Mouse (Mus musculus) gastrocnemius, adult 2 months (tissue): ENCODE results near the gene Utf1. TPM values are rescaled to one million over a fixed set of nuclear protein-coding genes. Genes with fewer than 3 reads are reported as not detected.

ENCODE experiments used
- DNase-seq: peaks from one replicate; pipeline ENCODE4 v3.0.0; 2022
- H3K27ac ChIP-seq: fragments of 200-600 bp; 2 replicates; pipeline ENCODE4 v1.8.1; 2022; ENCODE audit warnings: mild to moderate bottlenecking
- H3K4me3 ChIP-seq: fragments of 200-600 bp; 2 replicates; pipeline ENCODE4 v1.8.1; 2022; ENCODE audit warnings: mild to moderate bottlenecking, moderate library complexity
- CTCF ChIP-seq: fragments of 200-600 bp; IDR thresholded peaks from 2 replicates; pipeline ENCODE4 v1.8.1; 2022; ENCODE audit warnings: antibody characterized with exemption, mild to moderate bottlenecking, moderate library complexity
- intact Hi-C: fragments of 180-260 bp; cut with DNase I; formaldehyde crosslinking; loops from one replicate; pipeline ENCODE4 v1.15.1; 2025
- total RNA-seq, 2 experiments: library from RNA; stranded (reverse); gene quantifications; 2 replicates each; pipeline ENCODE4 v1.2.3; 2021

The Utf1 gene
- total RNA-seq, 2 experiments from 2014 or later: not detected

DNA sequence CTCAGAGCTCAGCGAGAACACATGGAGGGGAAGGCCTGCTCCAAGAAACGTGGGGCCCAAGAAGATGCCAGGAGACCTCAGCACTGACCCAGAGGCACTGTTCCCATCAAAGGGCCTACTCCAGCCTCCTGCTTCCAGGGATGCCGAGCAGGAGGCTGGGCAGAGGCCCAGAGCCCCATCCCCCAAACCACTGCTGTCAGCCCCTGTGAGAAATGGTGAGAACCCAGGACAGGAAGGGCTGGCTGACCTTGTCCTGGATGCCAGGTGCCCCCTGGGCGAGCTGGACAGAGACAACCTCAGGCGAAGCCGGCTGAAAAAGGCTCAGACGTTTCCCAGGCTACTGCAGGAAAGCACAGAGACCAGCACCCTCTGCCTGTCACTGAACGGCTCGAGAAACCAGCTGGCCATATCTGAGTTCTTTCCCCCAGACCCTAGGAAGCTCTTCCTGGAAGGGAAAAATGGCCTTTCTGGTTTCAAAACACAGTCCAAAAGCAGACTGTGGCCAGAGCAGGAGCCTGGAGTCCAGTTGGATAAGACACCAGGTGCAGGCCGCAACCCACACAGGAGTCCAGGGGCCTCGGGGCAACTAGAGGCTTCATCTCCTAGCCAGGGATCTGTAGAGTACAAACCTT is 33.3 kb upstream of the Utf1 start:
- Histone ChIP-seq H3K4me3 (no peak overlapping the region), H3K27ac (no peak overlapping the region)
- no peak for TF ChIP-seq CTCF
- DNase-seq: no peak
- intact Hi-C loops: no loop called here

DNA sequence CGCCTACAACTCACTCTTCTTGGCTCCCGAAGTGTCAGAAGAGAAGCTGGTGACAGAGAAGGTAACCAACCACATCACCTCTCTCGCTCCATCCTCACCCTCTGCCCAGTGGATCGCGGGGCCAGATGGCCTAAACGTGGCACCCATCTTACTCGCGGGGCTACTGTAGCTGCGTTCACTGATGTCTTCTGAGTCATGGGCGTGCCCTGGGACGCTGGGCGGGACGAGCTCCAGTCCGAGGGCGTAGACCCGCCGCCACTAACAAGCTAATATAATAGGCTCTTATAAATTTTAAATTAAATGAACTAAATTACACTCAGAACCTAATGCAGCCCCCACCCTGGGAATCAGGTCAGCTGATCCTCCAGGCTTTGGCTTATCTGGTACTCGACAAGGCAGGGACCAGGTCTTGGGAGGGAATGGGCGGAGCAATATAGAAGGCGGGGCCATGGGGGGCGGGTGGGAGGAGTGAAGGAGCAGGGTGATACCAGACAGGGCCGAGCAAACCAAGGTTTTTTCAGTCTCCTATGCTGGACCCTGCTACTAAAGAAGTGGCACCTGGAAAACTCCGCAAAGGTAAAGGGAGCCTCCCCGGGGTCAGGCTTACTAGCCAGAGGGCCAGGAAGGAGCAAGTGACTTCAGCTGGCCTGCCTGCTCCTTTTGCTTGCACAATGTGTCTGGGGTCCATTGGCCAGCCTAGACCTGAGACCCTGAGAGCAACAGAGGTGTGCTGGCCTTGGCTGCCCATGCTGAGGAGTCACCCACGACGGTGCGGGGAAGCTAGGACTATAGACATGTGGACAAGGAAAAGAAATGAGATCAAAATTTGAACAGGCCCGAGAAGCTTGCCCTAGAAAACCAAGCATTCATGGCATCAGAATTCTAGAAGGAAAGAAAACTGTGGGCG is 29.2 kb upstream of the Utf1 start:
- Histone ChIP-seq H3K27ac (no peak overlapping the region), H3K4me3 (peak overlapping the region; percentile 52)
- no peak for TF ChIP-seq CTCF
- DNase-seq: no peak
- intact Hi-C loops: no loop called here

DNA sequence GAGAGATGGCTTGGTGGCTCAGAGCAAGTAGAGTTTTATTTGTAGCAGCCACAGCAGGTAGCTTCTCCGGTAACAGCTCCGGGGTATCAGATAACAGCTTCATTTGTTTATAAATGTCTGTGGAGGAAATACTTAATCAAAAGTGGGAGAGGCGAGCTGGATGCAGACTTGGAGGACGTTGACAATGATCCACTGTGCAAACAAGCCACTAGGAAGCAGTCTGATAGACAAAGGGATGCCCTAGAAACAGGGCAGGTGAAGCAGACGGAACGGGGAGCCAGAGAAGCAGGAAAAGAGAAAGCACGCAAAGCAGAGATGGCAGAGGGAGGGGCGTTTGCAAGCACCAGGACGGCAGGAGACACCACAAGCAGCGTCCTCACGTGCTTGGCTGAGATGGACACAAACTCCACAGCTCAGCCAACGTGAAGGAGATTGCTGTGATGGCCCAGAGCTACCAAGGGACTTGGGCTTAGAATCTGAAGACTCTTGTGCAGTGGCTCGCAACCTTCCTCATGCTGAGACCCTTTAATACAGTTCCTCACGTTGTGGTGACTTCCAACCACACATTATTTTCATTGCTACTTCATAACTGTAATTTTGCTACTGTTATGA is 27.8 kb upstream of the Utf1 start:
- intact Hi-C loops: no loop called here
- no peak for DNase-seq
- Histone ChIP-seq H3K4me3 (no peak overlapping the region), H3K27ac (no peak overlapping the region)
- no peak for TF ChIP-seq CTCF

DNA sequence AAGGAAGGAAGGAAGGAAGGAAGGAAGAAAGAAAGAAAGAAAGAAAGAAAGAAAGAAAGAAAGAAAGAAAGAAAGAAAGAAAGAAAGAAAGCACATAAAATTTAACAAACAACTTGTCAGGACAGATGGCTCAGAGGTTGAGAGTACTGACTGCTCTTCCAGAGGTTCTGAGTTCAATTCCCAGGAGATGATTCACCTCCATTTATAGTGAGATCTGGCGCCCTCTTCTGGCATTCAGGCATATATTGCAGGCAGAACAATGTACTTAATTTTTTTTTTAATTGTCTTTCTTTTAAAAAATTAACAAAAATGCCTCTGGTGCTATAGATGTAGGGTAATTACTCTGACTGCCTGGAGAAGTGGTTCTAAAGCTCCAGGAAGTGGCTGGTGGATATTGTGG is 27.2 kb upstream of the Utf1 start:
- Histone ChIP-seq H3K4me3 (no peak overlapping the region), H3K27ac (no peak overlapping the region)
- no peak for DNase-seq
- intact Hi-C loops: no loop called here
- TF ChIP-seq CTCF: peak; percentile 30

DNA sequence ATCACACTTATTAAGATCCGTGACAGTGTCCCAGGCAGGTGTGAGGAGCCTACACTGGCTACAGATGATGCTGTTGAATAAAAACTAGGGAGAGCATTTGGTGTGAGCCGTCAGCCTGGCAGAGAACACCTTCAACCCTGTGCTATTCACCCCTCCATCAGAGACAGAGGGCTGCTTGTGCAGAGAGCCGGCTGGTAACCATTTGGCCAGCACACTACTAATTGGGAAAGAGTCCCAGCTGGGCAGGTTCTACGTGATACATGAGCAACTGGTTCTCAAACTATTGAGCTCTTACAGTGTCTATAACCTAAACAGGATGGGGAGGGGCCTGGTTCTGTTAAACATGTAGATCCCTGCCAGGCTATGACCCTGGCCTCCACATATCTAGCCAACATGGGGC is 25.3 kb upstream of the Utf1 start:
- H3K4me3 ChIP-seq: no peak overlapping the region
- intact Hi-C loops: no loop called here
- no peak overlapping the region for H3K27ac ChIP-seq
- DNase-seq: no peak
- no peak for TF ChIP-seq CTCF

DNA sequence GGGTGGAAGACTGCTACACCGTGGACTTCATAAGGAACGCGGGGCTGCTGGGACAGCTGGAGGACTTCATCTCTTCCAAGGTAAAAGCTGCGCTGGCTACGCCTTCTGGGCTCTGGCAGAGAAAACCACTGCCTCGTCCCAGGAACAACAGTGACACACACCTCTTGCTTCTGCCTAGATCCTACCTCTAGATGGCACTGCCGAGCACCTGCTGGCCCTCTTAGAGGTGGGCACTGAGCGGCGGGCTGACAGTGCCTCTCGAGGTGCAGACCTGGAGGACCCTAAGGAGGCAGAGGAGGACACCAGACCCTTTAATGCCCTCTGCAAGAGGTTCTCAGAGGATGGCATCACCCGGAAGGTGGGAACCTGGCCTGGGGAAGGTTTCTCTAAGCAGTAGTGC is 12.9 kb upstream of the Utf1 start:
- no peak for DNase-seq
- TF ChIP-seq CTCF: peak; percentile 65
- intact Hi-C loops: no loop called here
- Histone ChIP-seq H3K27ac (no peak overlapping the region), H3K4me3 (no peak overlapping the region)

DNA sequence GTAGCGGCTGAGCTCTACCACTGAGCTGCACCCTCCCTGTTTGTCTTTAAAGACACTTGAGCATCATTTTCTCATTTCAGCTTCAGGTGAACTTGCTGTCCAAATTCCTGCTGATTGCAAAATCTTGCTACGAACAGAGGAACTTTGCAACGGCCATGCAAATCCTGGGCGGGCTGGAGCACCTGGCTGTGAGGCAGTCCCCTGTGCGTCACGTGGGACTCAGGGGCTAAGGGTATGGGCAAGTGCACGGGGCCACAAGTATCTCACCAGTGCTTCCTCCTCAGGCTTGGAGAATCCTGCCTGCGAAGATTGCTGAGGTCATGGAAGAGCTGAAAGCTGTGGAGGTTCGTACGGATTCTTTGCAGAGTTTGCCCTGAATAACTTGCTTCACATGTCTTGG is 6.9 kb upstream of the Utf1 start:
- TF ChIP-seq CTCF: no peak
- DNase-seq: no peak
- no peak overlapping the region for H3K4me3 ChIP-seq

DNA sequence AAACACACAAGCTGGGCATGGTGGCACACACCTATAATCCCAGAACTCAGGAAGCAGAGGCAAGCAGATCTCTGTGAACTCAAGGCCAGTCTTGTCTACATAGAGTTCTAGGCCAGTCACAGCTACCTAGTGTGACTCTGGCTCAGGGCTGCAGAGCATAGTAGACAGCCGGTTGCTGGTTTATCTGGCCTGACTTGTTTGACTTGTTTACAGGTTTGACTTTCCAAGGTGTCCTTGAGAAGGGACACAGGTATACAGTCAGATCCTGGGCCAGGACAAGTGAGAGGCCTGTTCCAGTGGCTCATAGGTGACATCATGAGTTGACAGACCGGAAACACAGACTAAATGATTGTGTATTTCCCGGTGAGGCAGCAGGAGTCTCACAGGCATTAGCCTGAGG is 6.5 kb upstream of the Utf1 start:
- no peak for DNase-seq
- intact Hi-C loops: no loop called here
- TF ChIP-seq CTCF: no peak
- Histone ChIP-seq H3K4me3 (no peak overlapping the region), H3K27ac (no peak overlapping the region)

More for the DNA sequence above, 6.9 kb upstream of the Utf1 start:
- intact Hi-C loops: no loop called here
- H3K27ac ChIP-seq: no peak overlapping the region

DNA sequence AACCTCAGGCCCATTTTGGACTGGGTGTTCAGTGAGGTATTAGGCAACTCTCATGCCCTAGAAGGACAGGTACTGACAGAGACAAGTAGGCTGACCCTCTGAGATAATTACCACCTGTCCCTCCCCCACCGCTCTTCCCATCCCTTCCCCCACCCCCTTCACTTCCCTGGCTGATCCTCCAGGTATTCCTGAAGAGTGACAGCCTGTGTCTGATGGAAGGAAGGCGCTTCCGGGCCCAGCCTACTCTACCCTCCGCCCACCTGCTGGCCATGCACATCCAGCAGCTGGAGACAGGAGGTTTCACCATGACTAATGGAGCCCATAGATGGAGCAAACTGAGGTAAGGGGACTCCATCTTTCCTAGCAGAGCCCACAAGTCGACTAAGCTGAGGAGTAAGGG is 5.8 kb upstream of the Utf1 start:
- TF ChIP-seq CTCF: no peak
- Histone ChIP-seq H3K4me3 (no peak overlapping the region), H3K27ac (no peak overlapping the region)
- intact Hi-C loops: no loop called here
- no peak for DNase-seq

DNA sequence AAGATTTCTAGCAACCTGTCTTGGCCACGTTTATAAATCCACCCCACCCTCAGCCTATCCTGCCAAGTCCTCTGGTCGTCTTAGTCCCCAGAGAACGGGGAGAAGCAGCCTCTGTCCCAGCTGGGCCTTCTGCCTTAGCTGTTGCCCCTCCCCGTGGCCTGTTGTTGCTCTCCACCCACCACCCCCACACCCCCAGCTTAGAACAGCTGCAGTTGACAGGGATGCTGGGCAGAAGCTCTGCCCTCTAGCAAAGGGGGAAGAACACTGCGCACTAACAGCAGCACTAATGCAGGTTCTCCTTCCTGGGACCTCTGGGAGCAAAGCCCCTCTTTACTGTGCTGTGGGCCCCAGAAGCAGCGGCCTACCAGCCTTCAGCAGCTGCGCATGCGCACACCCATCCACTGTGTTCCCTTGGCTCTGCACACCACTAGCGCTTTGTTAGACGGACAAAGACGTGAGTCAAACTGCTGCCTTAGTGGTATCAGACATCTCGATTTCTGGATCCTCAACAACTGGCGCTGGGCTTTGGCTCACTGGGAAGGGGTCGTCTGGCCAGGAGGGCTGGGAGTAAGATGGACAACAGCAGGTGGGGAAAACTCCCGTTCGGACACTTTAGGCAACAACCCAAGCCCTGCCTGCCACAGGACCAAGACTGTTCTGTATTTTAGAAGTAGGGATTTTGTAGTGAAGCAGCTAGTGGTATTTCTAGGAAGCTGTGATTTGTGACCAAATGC is 2.9 kb upstream of the Utf1 start:
- DNase-seq: no peak
- intact Hi-C loops: no loop called here

DNA sequence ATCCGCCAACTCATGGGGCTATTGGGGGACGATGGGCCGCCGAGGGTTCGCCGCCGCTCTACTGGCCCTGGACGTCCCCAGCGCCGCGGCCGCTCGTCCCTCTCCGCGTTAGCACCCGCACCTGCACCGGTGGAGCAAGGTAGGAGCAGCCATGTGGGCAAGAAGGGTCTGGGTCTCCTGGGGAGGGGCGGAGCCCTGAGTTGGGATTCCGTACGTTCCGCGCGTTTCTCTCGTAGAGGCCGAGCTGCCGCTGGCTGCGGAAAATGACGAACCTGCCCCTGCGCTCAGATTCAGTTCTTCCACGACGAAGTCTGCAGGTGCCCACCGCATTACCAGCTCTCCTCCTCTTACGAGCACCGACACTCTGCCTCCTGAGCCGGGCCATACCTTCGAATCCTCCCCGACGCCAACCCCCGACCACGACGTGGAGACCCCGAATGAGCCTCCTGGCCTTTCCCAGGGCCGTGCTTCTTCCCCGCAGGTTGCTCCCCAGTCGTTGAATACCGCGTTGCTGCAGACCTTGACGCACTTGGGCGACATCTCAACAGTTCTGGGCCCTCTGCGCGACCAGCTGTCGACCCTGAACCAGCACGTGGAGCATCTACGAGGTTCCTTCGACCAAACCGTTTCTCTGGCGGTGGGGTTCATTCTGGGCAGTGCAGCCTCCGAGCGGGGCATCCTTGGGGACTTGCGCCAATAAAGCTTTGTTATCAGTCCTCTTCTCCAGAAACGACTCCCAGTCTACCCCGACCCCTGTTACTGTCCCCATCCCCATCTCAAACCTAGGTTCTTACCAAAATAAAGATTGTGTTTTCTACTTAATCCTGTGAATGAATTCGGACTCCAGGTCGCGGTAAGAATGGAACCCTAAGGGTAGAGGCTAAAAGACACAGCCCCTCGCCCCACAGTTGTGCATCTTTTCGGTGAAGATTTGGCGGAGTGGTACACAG is 977 bp downstream of the Utf1 start:
- no peak overlapping the region for H3K27ac ChIP-seq
- DNase-seq: no peak
- intact Hi-C loops: no loop called here
- peak overlapping the region; percentile 62 for H3K4me3 ChIP-seq
- TF ChIP-seq CTCF: no peak

More for the DNA sequence above, 2.9 kb upstream of the Utf1 start:
- Histone ChIP-seq H3K27ac (no peak overlapping the region), H3K4me3 (no peak overlapping the region)
- TF ChIP-seq CTCF: no peak

DNA sequence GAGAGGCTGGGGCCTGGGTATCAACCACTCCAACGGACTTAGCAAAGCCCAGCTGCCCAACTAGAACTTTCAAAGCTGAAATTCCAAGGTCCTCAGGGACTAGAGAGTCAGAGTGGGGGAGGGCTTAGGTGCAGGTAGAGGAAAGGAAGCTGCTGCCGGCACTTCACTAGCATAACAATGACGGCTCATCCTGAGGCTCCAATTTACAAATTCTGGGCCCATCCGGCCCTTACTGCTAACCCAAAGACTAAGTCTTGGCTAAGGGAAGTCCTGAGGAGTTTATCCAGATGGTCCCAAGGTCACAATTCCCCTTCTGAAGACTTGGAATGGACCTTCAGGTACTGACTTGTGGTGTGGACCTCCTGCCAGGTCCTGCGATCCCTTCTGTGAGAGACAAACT is 1.9 kb downstream of the Utf1 start:
- no peak for DNase-seq
- intact Hi-C loops: no loop called here
- Histone ChIP-seq H3K4me3 (no peak overlapping the region), H3K27ac (no peak overlapping the region)
- TF ChIP-seq CTCF: no peak
